Mouse (Mus musculus): ENCODE measurements around the gene Gpc5. TPM values are rescaled to one million over a fixed set of nuclear protein-coding genes. Genes with fewer than 3 reads are reported as not detected.

The Gpc5 gene
- total RNA-seq, 1 experiment = 0.40 TPM

DNA sequence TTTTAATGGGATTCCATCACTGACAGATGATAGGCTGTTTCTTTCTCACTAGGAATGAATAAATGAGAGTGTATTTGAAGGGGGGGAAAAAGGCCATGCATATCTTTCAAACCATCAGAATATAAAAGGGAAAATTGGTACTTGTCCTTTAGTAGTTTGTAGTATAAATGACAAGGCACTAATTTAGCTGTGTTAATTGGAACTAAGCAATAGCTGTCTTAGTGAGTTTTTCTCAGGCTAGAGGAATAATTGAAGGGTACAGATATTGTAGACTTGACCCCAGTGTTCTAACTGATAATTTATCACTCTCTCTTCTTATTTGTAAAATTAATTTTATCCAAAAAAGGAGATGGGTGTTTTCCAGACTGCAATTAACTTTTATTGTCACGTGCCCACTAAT, 654.0 kb downstream of the Gpc5 start:
- Histone ChIP-seq H3K27ac (ENCODE audit: insufficient read depth, low read depth, low read length, poor library complexity, severe bottlenecking) (no peak overlapping the region), H3K4me1 (ENCODE audit: control insufficient read depth in 2 of 2, insufficient read depth in 2 of 2, low read length in 2 of 2, poor library complexity in 1 of 2) (no peaks in the 10 kb centered on the region), H3K9me3 (ENCODE audit: control insufficient read depth, insufficient read depth, low read depth, low read length) (no peaks in the 10 kb centered on the region), H3K4me3 (ENCODE audit: insufficient read depth in 1 of 2, low read depth in 1 of 2, low read length in 2 of 2, poor library complexity in 1 of 2, severe bottlenecking in 1 of 2) (no peak overlapping the region), H3K36me3 (ENCODE audit: control insufficient read depth, insufficient read depth, low read length, poor library complexity, severe bottlenecking) (no peaks in the 10 kb centered on the region), H3K9ac (ENCODE audit: insufficient read depth, low read depth, low read length, poor library complexity, severe bottlenecking) (no peak overlapping the region)
- in situ Hi-C loops (cut with MboI; ENCODE audit: low sequenced_read_pairs in 2 of 2, unreplicated experiment in 2 of 2) = no loop called here
- TF ChIP-seq CHD2 (IDR thresholded peaks at IDR 0.05; ENCODE audit: low read depth, low read length) (no peak), ZNF384 (IDR thresholded peaks at IDR 0.05; ENCODE audit: low read depth, low read length) (no peak), HCFC1 (IDR thresholded peaks at IDR 0.05; ENCODE audit: borderline replicate concordance, insufficient read depth, low read length) (no peak), ZC3H11A (IDR thresholded peaks at IDR 0.05; ENCODE audit: borderline replicate concordance, low read depth, low read length) (no peak), MAFK (IDR thresholded peaks at IDR 0.05; ENCODE audit: insufficient read depth, low read depth, low read length) (no peak)
- no peak for DNase-seq (ENCODE audit: low read depth, low spot score)

DNA sequence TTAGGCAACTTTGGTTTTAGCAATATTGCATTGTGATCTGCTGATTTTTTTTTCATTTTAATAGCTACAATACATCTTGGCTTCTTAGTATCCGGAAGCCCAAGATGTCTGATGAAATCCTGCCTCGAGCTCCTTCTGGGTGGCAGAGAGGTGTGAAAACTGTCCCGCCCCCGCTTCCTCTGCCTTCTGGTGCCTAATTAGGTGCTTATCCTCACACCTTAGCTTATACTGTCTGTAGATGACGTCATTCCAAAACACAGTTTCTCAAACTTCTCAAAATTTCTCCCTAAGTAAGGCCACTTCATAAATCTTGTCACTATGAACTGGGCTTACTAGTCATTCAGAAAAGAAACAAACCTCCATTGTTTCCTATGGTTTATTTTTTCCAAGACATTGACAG, 668.2 kb downstream of the Gpc5 start:
- Histone ChIP-seq H3K4me1 (ENCODE audit: control insufficient read depth in 2 of 2, insufficient read depth in 2 of 2, low read length in 2 of 2, poor library complexity in 1 of 2) (no peaks in the 10 kb centered on the region), H3K9ac (ENCODE audit: insufficient read depth, low read depth, low read length, poor library complexity, severe bottlenecking) (no peak overlapping the region), H3K4me3 (ENCODE audit: insufficient read depth in 1 of 2, low read depth in 1 of 2, low read length in 2 of 2, poor library complexity in 1 of 2, severe bottlenecking in 1 of 2) (no peak overlapping the region), H3K36me3 (ENCODE audit: control insufficient read depth, insufficient read depth, low read length, poor library complexity, severe bottlenecking) (no peaks in the 10 kb centered on the region), H3K9me3 (ENCODE audit: control insufficient read depth, insufficient read depth, low read depth, low read length) (no peaks in the 10 kb centered on the region), H3K27ac (ENCODE audit: insufficient read depth, low read depth, low read length, poor library complexity, severe bottlenecking) (no peak overlapping the region)
- no peak for DNase-seq (ENCODE audit: low read depth, low spot score)
- no peak for TF ChIP-seq CHD2 (IDR thresholded peaks at IDR 0.05; ENCODE audit: low read depth, low read length)
- TF ChIP-seq ZC3H11A (IDR thresholded peaks at IDR 0.05; ENCODE audit: borderline replicate concordance, low read depth, low read length) = no peak
- TF ChIP-seq HCFC1 (IDR thresholded peaks at IDR 0.05; ENCODE audit: borderline replicate concordance, insufficient read depth, low read length) = no peak
- no peak for TF ChIP-seq ZNF384 (IDR thresholded peaks at IDR 0.05; ENCODE audit: low read depth, low read length)
- TF ChIP-seq MAFK (IDR thresholded peaks at IDR 0.05; ENCODE audit: insufficient read depth, low read depth, low read length) = no peak
- in situ Hi-C loops (cut with MboI; ENCODE audit: low sequenced_read_pairs in 2 of 2, unreplicated experiment in 2 of 2) = no loop called here

DNA sequence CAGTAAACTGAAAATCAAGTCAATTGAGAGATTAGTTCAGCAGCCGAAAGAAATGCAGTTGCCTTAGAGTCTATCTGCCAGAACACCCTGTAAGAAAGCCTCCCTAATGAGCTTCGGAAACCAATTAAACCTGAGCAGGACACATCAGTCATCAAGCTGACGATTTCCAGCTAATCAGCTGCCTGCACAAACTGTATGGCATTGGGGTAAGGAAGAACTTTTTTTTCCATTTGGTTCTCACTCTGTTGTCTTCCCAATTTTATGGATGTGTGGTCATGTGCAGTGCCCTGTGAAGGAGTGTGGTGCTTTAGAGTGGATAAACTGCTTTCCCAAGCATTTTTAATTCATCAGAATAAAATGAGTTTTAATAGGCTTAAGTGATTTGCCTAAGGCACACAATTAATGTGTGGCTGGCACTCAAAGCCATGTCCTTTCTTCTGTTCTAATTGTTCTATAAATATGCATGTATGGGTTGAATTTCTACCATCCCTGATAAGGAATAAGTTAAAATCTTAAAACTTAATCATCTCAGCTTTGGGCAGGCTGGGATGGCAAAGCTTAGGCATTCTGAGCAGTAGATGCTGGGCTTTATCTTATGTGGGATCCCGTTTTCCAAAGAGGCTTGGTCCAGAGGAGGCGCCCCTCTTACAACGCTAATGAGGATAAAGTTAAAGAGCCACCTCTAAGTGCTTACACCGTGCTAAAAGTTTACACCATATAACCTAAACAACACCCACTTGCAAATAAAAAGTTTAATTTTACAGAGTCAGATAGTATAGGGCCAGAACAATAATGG, 687.6 kb downstream of the Gpc5 start:
- in situ Hi-C loops (cut with MboI; ENCODE audit: low sequenced_read_pairs in 2 of 2, unreplicated experiment in 2 of 2) = no loop called here
- no peak overlapping the region for H3K27ac ChIP-seq (ENCODE audit: insufficient read depth, low read depth, low read length, poor library complexity, severe bottlenecking)
- H3K9ac ChIP-seq (ENCODE audit: insufficient read depth, low read depth, low read length, poor library complexity, severe bottlenecking) = no peak overlapping the region
- no peak overlapping the region for H3K4me3 ChIP-seq (ENCODE audit: insufficient read depth in 1 of 2, low read depth in 1 of 2, low read length in 2 of 2, poor library complexity in 1 of 2, severe bottlenecking in 1 of 2)
- no peaks in the 10 kb centered on the region for H3K36me3 ChIP-seq (ENCODE audit: control insufficient read depth, insufficient read depth, low read length, poor library complexity, severe bottlenecking)
- TF ChIP-seq ZC3H11A (IDR thresholded peaks at IDR 0.05; ENCODE audit: borderline replicate concordance, low read depth, low read length) (no peak), HCFC1 (IDR thresholded peaks at IDR 0.05; ENCODE audit: borderline replicate concordance, insufficient read depth, low read length) (no peak), MAFK (IDR thresholded peaks at IDR 0.05; ENCODE audit: insufficient read depth, low read depth, low read length) (no peak), CHD2 (IDR thresholded peaks at IDR 0.05; ENCODE audit: low read depth, low read length) (no peak), ZNF384 (IDR thresholded peaks at IDR 0.05; ENCODE audit: low read depth, low read length) (no peak)
- no peaks in the 10 kb centered on the region for H3K4me1 ChIP-seq (ENCODE audit: control insufficient read depth in 2 of 2, insufficient read depth in 2 of 2, low read length in 2 of 2, poor library complexity in 1 of 2)
- H3K9me3 ChIP-seq (ENCODE audit: control insufficient read depth, insufficient read depth, low read depth, low read length) = no peaks in the 10 kb centered on the region
- no peak for DNase-seq (ENCODE audit: low read depth, low spot score)

DNA sequence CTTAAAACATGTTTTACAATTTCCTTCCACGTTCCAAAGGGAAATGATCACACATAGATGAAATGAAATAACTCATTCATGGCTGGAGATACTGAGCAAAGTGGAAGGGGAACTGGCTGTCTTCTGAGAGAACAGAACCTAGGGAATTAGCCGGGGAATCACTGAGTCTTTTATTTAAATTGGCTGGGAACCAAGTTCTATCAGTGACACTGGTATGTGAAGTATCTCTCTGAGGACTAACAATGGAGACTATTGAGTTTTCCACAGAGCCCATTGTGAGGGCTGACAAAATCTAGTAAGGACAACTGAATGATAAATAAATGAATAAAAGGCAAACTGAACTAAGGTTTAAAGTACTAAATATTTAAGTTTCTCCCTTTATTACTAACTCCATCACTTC, 712.7 kb downstream of the Gpc5 start:
- H3K9me3 ChIP-seq (ENCODE audit: control insufficient read depth, insufficient read depth, low read depth, low read length) = no peaks in the 10 kb centered on the region
- H3K27ac ChIP-seq (ENCODE audit: insufficient read depth, low read depth, low read length, poor library complexity, severe bottlenecking) = no peak overlapping the region
- no peak for DNase-seq (ENCODE audit: low read depth, low spot score)
- no peaks in the 10 kb centered on the region for H3K36me3 ChIP-seq (ENCODE audit: control insufficient read depth, insufficient read depth, low read length, poor library complexity, severe bottlenecking)
- no peak for TF ChIP-seq MAFK (IDR thresholded peaks at IDR 0.05; ENCODE audit: insufficient read depth, low read depth, low read length)
- TF ChIP-seq ZNF384 (IDR thresholded peaks at IDR 0.05; ENCODE audit: low read depth, low read length) = no peak
- TF ChIP-seq CHD2 (IDR thresholded peaks at IDR 0.05; ENCODE audit: low read depth, low read length) = no peak
- TF ChIP-seq ZC3H11A (IDR thresholded peaks at IDR 0.05; ENCODE audit: borderline replicate concordance, low read depth, low read length) = no peak
- no peak for TF ChIP-seq HCFC1 (IDR thresholded peaks at IDR 0.05; ENCODE audit: borderline replicate concordance, insufficient read depth, low read length)
- no peaks in the 10 kb centered on the region for H3K4me1 ChIP-seq (ENCODE audit: control insufficient read depth in 2 of 2, insufficient read depth in 2 of 2, low read length in 2 of 2, poor library complexity in 1 of 2)
- in situ Hi-C loops (cut with MboI; ENCODE audit: low sequenced_read_pairs in 2 of 2, unreplicated experiment in 2 of 2) = no loop called here
- no peak overlapping the region for H3K9ac ChIP-seq (ENCODE audit: insufficient read depth, low read depth, low read length, poor library complexity, severe bottlenecking)
- no peak overlapping the region for H3K4me3 ChIP-seq (ENCODE audit: insufficient read depth in 1 of 2, low read depth in 1 of 2, low read length in 2 of 2, poor library complexity in 1 of 2, severe bottlenecking in 1 of 2)
